Mouse (Mus musculus) olfactory bulb, adult 2 months (tissue): Measurements from ENCODE around the gene Fam102b.

Experiments
- CTCF ChIP-seq: fragments of 200-500 bp; IDR thresholded peaks from 2 replicates; pipeline ENCODE4 v1.5.1; 2012; ENCODE audit warnings: low read depth, mild to moderate bottlenecking, low read length, moderate library complexity; ENCODE audit not compliant: insufficient read depth
- POLR2A ChIP-seq: fragments of 200-500 bp; IDR thresholded peaks from 2 replicates; pipeline ENCODE4 v1.6.1; 2012; ENCODE audit warnings: mild to moderate bottlenecking, low read depth, low read length, moderate library complexity; ENCODE audit not compliant: insufficient read depth

DNA sequence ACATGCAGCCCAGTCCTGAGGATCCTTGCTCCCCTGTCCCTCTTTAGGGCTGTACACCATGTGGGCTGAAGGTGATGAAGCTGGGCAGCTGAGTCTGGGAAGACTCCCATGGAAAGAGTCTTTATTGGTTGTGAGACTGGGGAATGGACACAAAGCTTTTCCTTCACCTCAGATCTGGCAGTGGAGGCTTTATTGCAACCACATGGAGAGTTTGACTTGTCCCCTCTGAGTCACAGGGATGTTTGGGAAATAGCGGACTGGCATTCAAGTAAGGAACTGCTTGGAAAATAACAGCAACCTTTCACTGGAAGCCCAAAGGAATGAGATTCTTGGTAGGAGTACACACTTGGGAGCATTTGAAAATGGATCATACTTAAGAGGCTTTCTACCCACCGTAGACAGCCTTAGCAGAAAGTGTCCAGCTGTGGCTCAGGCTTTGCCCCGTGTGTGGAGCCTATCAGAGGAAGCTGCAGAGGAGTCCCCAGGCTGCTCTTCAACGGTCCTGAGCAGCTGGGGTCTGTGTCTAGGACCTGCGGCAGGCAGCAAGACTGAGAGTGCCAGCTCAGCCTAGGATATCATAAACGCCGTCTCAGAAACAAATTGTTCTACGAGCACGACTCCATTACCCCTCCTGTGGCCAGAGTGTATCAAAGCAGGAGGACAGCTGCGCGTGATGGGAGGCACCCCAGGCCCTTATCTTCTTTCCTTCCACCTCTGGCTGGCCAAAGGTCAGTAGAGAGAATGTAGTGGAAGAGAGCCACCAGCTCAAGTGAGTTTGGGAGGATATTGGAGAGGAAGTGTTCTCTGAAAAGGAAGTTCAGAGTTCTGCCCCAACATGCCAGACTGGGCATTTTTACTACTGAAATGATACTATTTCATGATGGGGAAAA is 23.9 kb upstream of the Fam102b start:
- TF ChIP-seq CTCF (no peak), POLR2A (no peak)
